12 mouse cellular contexts compared by ENCODE assay signal in genomic region chr10:18392268-18392667, GRCm38 (mm10).
"Had no signal": no experiment of that assay in that cellular context is flagged by ENCODE, and none has a peak within 500 bp of the region (broad histone marks: within the 10 kb centered on the region; RNA-seq: fewer than 3 reads in every experiment).

No protein-coding gene starts in this region.

- H3K9ac ChIP-seq: limb, embryonic 13.5 days; liver, embryonic 12.5 days; liver, embryonic 15.5 days; lung, embryonic 15.5 days; midbrain, embryonic 12.5 days; midbrain, embryonic 15.5 days; neural tube, embryonic 13.5 days; stomach, embryonic 15.5 days had no signal

- H3K4me3 ChIP-seq: limb, embryonic 10.5 days; limb, embryonic 13.5 days; liver, embryonic 12.5 days; liver, embryonic 15.5 days; lung, embryonic 15.5 days; megakaryocyte, embryonic 14.5 days; midbrain, embryonic 12.5 days; midbrain, embryonic 15.5 days; neural tube, embryonic 13.5 days; stomach, embryonic 15.5 days had no signal

- H3K4me2 ChIP-seq: limb, embryonic 13.5 days; liver, embryonic 12.5 days; liver, embryonic 15.5 days; lung, embryonic 15.5 days; midbrain, embryonic 12.5 days; midbrain, embryonic 15.5 days; neural tube, embryonic 13.5 days; stomach, embryonic 15.5 days had no signal

- ATAC-seq: liver, embryonic 12.5 days had no signal

- H3K27me3 ChIP-seq: limb, embryonic 13.5 days; liver, embryonic 12.5 days; liver, embryonic 15.5 days; lung, embryonic 15.5 days; midbrain, embryonic 15.5 days; neural tube, embryonic 13.5 days; stomach, embryonic 15.5 days had no signal

- H3K36me3 ChIP-seq: limb, embryonic 10.5 days; limb, embryonic 13.5 days; liver, embryonic 12.5 days; liver, embryonic 15.5 days; lung, embryonic 15.5 days; midbrain, embryonic 12.5 days; midbrain, embryonic 15.5 days; neural tube, embryonic 13.5 days; stomach, embryonic 15.5 days had no signal

- H3K9me3 ChIP-seq: limb, embryonic 10.5 days; limb, embryonic 13.5 days; liver, embryonic 12.5 days; liver, embryonic 15.5 days; lung, embryonic 15.5 days; megakaryocyte, embryonic 14.5 days; midbrain, embryonic 12.5 days; midbrain, embryonic 15.5 days; neural tube, embryonic 13.5 days; stomach, embryonic 15.5 days had no signal

- H3K27ac ChIP-seq: kidney, postnatal 0 days; limb, embryonic 10.5 days; limb, embryonic 13.5 days; liver, embryonic 12.5 days; liver, embryonic 15.5 days; lung, embryonic 15.5 days; midbrain, embryonic 12.5 days; midbrain, embryonic 15.5 days; neural tube, embryonic 13.5 days; stomach, embryonic 15.5 days had no signal

- H3K4me1 ChIP-seq: liver, embryonic 12.5 days; liver, embryonic 15.5 days; megakaryocyte, embryonic 14.5 days; midbrain, embryonic 15.5 days; stomach, embryonic 15.5 days had no signal

- DNase-seq: liver had no signal
